Mouse (Mus musculus): ENCODE results near the gene Gbgt1. TPM values are rescaled to one million over a fixed set of nuclear protein-coding genes. Genes with fewer than 3 reads are reported as not detected.
"Not testable (repeated sequence)": the region's sequence is repeated elsewhere in the genome, so short reads cannot be mapped to it uniquely, and the experiment has no call there.

The Gbgt1 gene
- 1 to 10 TPM; 2.4 to 2.6 TPM for total RNA-seq (2021)
- long read RNA-seq, experiment 1, result 0 reads
- long read RNA-seq, experiment 2, result 0 reads

DNA sequence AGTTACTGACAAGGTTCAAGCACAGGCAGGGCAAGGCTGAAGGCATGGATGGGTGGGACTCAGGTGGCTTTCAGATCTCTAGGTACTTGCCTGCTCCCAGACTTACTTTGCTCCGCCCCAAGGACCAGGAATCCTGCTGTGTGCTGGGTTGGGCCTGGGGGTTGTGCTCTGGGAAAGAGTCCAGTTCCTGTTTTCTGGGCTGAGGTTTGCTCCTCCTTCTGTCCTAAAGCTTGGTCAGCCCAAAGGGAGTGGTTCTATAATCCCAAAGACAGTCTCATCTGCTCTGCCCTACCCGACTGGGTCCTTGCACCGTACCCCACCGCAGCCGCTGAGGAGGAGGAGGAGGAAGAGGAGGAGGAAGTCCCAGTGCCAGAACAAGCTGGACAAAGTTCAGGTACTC is at the start of gene Gbgt1:
TSS of gene Gbgt1 (plus strand) at position 221 of the 400 bp plus-strand sequence.
- no peak for DNase-seq (ENCODE audit: low spot score in 2 of 2)

DNA sequence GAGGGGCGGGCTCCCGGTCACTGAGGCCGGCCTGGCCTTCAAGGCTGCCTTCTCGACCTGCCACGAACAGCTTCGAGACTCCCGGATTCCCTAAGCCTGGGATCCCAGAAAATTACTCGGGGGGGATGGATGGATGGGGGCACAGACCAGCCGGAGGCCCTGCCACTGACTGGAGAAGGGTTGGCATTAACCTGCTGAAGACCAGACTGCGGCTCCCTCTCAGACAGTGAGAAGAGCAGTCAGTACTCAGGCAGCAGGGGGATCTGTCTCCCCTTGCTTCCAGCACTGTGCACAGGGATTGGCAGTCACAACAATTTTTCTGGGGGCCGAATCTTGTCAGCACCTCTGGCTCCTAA is 49.4 kb upstream of the Gbgt1 start:
- DNase-seq (ENCODE audit: low spot score in 2 of 2), result no peak

- no peak for DNase-seq (ENCODE audit: low spot score in 2 of 2)
Measured at GRCm38 (mm10) chr2:28451663-28452062, 45.0 kb upstream of the Gbgt1 start.

DNA sequence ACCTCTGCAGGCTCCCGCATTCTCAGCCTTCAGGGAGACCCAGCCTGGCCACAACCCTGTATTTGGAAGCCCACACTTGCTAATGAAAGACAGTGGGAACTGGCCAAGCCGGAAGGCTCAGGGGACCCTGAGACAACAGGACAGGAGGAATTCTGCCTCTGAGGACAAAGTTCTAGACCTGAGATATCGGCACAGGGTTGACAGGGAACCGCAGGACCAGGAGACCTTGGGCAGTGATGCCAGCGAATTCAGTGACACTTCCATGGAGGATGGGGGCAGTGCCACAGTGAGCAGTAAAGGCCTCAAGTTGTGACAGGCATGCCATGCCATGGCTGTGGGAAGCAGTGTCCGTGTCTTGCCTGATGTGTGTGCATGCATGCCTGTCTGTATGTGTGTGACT is 43.2 kb upstream of the Gbgt1 start:
- no peak for DNase-seq (ENCODE audit: low spot score in 2 of 2)

DNA sequence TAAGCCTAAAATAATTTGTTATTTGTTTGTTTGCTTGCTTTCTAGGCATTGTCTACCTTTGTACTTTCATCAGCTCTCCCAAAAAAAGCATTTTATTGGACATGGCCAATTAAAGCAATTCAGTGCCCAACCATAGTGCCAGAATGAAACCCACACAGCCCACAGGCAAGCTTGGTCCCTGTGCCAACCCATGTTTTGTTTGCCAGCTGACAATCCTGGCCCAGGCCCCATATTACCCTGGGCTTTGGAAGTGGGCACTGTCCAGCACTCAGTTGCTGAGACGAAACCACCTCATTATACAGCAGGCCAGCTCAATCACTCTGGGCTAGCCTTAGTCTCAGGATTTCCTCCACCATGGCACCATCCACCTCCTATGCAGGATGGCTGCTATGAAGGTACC is 40.1 kb upstream of the Gbgt1 start:
- no peak for DNase-seq (ENCODE audit: low spot score in 2 of 2)

GRCm38 (mm10) chr2:28463919-28464318 is 32.8 kb upstream of the Gbgt1 start:
- DNase-seq (ENCODE audit: low spot score in 2 of 2), result peak; percentile 78 to 82

DNA sequence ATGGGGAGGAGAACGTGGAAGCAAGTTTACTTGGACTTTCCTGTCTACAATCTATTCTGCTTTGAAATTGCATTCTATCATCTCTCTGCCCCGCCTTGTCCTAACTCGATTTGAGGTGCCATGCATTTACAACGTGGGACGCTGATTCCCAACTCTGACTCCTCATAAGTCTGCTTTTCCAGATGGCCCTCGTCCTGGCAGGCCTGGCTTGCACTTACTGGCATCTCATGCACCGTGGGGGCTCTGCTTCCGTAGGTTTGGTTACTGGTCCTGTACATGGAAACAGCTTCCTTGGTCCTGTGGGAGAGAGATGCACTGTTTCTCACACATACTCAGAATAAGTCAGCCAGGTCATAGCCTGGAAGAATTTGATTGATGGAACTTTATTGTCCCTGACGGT is 31.8 kb upstream of the Gbgt1 start:
- no peak for DNase-seq (ENCODE audit: low spot score in 2 of 2)

GRCm38 (mm10) chr2:28465836-28466518 is 30.7 kb upstream of the Gbgt1 start, which contains the start of gene 1700007K13Rik:
TSS of gene 1700007K13Rik (minus strand) at chr2:28466332.
- DNase-seq (ENCODE audit: low spot score in 2 of 2), result peak; percentile 64 to 78

DNA sequence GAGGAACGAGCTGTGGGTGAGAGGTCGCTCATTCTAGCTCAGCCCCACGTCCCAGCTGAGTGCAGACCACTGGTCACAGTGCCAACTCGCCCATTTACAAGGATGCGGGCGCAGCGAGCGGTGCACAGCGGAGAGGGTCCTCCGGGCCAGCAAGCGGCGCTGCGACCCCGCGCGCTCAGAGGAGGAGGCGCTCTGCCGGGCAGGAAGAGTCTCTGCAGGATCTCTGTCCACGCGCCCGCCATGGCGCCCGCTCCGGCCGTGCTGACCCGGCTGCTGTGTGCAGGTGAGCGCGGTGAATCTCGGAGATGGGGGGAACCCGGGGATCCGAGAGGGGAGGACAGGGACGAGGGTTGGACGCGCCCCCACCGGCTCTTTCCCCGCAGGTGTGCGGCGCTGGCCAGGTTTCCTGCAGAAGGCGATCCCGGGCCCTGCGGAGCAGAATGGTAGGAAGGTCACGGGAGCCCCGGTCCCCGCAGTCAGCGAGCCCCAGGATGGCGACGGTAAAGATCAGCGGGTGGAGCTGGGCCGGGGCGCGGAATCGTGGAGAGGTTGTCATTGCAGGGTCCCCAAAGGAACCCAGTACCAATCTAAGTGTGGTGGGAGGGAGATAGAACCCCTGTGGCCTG is 28.7 kb upstream of the Gbgt1 start, which contains the start of gene Mrps2:
TSS of gene Mrps2 (plus strand) at position 207 of the 626 bp plus-strand sequence.
- DNase-seq (ENCODE audit: low spot score in 2 of 2), result peak; percentile 86 to 90

- no peak for DNase-seq (ENCODE audit: low spot score in 2 of 2)
Measured at GRCm38 (mm10) chr2:28468486-28469225, 28.0 kb upstream of the Gbgt1 start.

DNA sequence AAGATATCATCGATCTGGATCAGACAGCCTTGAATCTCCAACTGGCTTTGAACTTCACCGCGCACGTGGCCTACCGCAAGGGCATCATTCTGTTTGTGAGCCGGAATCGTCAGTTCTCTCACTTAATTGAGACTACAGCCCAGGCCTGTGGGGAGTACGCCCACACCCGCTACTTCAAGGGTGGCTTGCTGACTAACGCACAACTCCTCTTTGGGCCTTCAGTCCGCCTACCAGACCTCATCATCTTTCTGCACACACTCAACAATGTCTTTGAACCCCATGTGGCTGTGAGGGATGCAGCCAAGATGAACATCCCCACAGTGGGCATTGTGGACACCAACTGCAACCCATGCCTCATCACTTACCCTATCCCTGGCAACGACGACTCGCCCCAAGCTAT is 27.2 kb upstream of the Gbgt1 start:
- no peak for DNase-seq (ENCODE audit: low spot score in 2 of 2)

DNA sequence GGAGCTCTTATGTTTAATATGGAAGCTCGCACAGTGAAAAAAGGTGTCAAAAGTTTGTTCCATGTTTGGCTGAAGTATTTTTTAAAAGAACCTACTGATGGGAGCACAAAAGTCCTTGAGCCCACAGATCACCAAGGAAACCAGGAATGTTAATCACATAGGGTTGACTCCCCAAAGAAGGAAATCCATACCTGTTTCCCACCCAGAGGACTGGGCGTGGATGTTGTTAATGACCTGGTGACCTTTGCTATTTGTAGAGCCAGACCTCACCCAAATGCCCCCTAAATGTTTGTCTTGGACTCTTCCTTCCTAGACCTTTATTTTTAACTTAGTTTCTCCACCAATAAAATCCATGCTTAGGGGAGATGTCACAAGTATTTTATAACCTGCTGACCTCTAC is 26.1 kb upstream of the Gbgt1 start:
- DNase-seq (ENCODE audit: low spot score in 2 of 2), result no peak

- not testable (repeated sequence) for DNase-seq (ENCODE audit: low spot score in 2 of 2)
Measured at GRCm38 (mm10) chr2:28472011-28472410, 24.7 kb upstream of the Gbgt1 start.

DNA sequence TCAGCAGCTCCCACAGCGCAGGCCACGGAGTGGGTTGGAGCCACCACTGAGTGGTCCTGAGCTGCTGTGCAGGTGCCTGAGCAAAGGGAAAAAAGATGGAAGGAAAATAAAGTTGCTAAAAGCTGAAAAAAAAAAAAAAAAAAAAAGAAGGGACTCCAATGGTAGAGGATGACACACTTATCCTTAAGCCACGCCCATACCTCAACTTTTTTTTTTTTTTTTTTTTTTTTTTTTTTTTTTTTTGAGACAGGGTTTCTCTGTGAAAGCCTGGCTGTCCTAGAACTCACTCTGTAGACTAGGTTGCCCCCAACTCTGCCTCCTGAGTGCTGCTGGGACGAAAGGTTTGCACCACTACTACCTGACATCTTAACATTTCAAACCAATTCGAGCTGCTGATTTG is 18.7 kb upstream of the Gbgt1 start:
- DNase-seq (ENCODE audit: low spot score in 2 of 2), result not testable (repeated sequence)

GRCm38 (mm10) chr2:28479208-28480204 is 17.2 kb upstream of the Gbgt1 start:
- no peak for DNase-seq (ENCODE audit: low spot score in 2 of 2)

GRCm38 (mm10) chr2:28483861-28484260 is 12.8 kb upstream of the Gbgt1 start:
- no peak for DNase-seq (ENCODE audit: low spot score in 2 of 2)

DNA sequence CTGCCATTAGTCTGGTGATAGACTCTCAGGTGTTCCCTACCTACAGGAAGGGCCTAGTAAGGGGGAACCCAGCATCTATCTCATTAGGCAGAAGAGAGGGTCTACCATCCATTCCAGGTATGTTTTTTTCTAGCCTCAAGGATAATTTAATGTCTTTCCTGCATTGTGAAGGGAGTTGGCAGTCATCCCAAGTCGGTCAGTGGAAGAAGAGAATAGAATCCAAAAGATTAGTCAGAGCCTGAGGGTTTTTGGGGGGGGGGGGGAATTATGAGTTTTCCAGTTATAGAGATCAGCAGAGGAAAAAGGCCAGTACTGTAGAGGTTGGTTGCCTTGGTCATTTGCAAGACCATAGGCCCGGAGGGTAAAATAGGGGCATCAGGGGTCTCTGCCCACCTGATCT is 2.2 kb upstream of the Gbgt1 start:
- no peak for DNase-seq (ENCODE audit: low spot score in 2 of 2)

DNA sequence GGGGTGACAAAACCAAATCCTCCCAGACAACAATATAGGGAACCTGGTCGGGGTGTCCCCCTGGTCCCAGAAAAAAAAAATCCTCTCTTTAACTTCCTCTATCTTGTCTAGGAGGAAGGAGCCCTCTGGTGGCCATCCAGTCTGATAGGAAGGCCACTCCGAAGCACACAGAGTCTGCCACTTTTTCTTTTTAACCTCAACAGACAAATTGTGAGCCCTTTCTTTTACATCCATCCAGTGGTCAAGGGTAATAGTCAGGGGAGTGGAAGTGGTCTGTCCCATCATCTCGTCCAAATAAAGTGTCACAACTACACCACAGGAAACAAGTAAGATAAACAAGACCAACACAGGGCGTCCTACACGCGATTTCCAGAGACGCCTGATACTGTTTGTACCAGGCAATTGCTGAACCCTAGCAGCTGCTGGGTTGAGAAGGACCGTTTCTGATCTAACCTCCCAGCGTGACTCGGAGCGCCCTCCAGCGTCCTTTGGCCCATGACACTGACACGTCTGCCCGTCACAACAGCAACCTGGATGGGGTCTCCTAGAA is 1.4 kb upstream of the Gbgt1 start:
- no peak for DNase-seq (ENCODE audit: low spot score in 2 of 2)

DNA sequence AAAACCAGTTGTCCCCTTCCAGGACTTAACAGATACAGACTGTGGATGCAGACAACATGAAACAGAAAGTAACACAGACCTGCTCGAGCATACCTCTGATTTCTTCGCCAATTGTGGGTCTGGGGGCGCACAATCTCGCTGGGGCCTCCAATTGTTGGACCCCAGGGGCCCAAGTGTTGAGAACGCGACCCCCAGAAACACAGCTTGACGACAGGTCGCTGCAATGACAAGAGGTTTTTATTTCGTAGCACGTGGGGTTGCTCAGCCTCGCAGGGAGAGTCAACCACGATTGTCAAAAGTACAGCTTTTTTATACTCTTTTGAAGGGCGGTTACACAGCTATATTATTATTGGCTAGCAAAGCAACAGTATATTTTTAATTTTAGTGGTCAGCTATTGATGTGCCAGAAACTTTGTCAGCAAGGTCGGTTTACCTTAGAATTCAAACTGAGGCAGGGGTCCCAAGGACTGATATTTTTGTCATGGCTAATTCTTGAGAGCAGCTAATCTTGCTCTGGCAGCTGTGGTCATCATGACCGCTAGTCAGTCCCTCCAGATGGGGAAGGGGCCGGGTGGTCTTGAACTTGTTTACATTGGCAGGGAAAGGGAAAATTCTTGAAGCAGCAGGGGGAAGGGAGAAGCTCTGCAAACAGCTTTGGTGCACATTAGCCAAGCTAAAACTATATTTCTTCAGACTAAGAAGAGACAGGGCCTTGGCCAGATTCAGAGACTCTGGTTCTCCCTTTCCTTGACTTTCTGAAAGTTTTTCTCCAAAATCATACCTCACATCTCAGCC is 693 bp upstream of the Gbgt1 start:
- no peak for DNase-seq (ENCODE audit: low spot score in 2 of 2)

- DNase-seq (ENCODE audit: low spot score in 2 of 2), result no peak
Measured at GRCm38 (mm10) chr2:28497561-28497960, 870 bp downstream of the Gbgt1 start.

Measured in left cerebral cortex, adult 18-20 months (tissue).